Mouse (Mus musculus) Muller cell, postnatal 12 days (primary cell): ENCODE measurements around the gene Serpina3b.

Experiments used
- DNase-seq: peaks from one replicate; pipeline ENCODE4 v3.0.0-alpha.2; 2015; ENCODE audit errors: inconsistent ontology term

Gene Serpina3b

DNA sequence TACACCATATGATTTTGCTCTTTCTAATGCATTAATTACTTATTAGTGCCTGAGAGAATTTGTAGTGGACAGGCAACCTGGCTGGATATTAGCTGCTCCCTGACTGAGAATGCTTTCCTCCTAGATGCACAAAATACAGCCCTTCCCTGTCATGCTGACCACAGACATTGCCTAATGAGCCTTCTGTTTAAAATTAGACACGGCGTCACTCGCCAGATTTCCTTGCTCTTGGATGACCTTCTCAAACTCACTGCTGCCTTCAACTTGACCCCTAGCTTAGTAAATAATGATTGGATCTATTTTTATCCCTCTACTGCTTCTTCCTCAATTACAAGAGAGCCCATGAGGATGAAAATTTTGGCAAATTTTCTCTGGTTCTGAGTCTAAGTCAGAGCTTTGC lies 47.0 kb downstream of the Serpina3b start:
- peak; percentile 18 for DNase-seq

DNA sequence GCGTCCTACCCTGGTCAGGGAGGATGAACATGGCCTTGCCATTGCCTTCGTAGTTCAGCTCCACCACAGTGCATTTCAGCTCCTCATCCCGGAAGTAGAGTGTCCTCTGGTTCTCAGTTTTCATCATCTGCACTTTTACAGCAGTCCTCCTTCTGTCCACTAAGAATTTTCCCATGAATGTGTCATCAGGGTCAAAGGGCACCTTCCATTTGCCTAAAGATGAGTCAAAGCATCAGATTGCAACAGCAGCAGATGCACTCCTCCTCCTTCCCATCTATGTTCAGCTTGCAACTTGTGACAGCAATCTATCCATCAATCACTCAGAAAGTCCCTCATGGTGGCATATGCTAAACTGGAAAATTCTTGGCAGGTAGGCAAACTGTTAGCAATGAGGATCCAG lies 47.8 kb downstream of the Serpina3b start:
- no peak for DNase-seq

DNA sequence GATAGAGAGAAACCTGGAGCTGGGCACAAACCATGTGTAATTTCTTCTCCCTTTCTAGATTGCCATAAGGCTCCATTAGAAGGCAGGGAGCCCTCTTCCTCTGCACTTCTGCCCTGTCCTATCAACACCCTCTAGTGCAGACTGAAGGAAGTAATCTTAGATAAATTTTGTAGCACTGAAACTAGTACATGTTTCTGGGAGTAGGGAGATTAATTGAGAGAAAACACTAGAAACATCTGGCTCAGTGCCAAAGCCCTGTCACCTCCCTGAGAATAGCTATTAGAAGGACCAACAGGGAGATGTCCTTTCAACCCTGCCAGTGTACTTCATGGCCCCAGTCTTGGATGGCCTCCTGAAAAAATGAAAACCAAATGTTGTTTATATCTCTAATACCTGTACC lies 50.8 kb downstream of the Serpina3b start:
- DNase-seq: peak; percentile 7

DNA sequence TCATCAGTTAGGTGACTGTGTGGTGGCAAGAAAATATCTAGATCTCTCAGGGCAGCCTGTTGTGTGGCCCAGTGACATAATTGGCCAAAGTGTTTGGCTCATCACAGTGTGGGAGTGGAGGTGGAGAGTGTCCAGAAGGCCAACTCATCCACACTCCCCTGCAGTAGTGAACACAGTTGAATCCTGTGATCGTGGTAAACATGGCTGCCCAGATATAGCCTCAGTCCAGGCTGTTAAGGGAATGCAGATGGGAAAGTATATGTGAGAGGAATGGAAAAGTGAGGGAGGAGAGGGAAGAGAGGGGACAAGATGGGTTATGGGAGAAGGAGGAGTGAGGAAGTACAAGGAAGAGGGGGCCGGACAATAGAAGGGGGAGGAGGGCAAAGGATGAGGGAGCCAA lies 51.2 kb downstream of the Serpina3b start:
- no peak for DNase-seq

DNA sequence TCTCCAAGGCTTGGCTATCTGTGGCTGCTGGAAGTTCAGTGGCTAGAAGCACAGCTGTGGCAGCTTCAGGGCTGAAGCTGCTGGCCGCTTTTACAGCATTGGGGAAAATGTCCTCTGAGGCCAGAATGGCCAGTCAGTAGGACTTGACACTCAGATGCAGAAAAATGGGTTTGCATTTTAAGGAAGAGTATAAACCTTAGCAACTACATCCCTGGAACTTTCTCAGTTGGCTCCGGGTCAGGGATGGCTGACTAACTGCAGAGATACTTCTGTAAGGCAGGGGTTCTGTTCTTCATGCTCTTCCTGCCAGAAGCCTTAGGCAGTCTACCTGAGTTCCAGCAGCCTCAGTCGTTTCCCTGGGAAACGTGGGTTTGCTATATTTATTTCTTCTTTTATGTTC lies 57.2 kb downstream of the Serpina3b start:
- no peak for DNase-seq

DNA sequence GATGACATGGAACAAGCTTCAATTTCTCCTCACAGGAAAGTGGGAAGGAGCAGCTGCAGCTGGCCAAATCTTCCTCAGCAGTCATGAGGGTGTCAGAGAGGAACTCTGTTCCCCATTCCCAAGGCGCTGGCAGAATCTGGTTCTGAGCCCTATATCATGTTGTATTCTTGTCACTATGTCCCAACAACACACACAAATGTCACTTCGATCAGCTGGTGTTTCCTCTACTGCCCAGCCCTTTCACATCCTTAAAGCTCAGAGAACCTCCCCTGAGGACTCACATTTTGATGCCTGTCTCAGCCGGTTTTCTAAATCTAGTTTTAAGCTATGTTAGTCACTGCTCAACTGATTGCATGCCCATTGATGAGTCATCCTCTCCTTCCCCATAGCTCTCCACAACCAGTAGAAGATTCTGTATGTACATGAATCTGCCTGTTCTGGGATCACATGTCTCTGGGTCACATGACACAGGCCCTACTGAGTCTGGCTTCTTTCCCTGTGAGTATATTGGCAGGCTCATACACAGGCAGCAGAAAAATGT lies 58.3 kb downstream of the Serpina3b start:
- DNase-seq: peak; percentile 50
